Mouse (Mus musculus) CH12.LX (cell line): ENCODE results near the gene Cyp2w1.

ENCODE experiments used
- CTCF ChIP-seq, 2 experiments: IDR thresholded peaks in 1 of 2; conservative IDR thresholded peaks in 1 of 2; 2 replicates each; pipeline ENCODE4 v1.5.1; 2011 to 2012; ENCODE audit warnings: low read depth in 2 of 2, low read length in 2 of 2, improper control_type of control experiment in 1 of 2, inconsistent platforms in 1 of 2, mild to moderate bottlenecking in 1 of 2, moderate library complexity in 1 of 2
- POLR2A ChIP-seq: IDR thresholded peaks from 2 replicates; pipeline ENCODE4 v1.6.1; 2011; ENCODE audit warnings: low read depth, mild to moderate bottlenecking, improper control_type of control experiment, low read length

DNA sequence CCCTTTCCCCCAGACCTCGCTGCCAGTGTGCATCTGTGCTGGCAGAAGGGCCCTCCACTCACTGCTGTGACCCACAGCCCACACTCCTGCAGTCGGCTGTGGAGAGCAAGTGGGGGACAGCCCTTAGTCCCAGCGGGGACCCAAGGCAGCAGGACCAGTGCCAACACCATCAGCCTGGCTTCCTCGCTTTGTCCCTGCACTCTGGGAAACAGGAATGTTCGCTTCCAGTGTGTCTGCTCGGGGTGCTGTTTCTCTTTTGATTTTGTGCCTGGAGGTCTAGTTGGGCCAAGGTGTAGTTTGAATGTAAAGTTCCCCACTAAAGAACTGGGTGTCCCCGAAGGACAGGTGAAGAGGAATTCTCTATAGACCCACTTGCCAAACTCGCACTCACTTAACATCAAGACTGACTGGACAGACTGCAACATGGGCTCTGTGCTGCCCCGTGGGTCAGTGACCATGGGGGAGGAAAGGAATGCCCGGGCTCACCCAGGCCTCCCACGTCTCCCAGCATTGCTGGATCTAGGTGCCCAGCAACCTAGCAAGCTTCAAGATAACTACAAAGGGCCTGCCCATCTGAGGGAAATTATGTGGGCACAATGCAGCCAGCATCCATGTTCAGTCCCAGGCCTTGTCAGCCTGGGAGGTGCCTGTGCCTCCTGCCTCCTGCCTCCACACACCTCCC is 39.0 kb downstream of the Cyp2w1 start:
- TF ChIP-seq POLR2A (no peak), CTCF (conservative IDR thresholded peaks at IDR 0.05 in 1 of 2, IDR thresholded peaks at IDR 0.05 in 1 of 2; ENCODE audit: low read depth in 2 of 2, low read length in 2 of 2) (no peak)
